8 mouse cellular contexts compared by ENCODE assay signal in genomic region chr17:26251886-26252538, GRCm38 (mm10). TPM values are rescaled to one million over a fixed set of nuclear protein-coding genes. Genes with fewer than 3 reads are reported as not detected.
DNase-seq lines count a peak whose midpoint lies in the region; ATAC-seq and TF ChIP-seq lines count a peak whose summit lies in the region.

No protein-coding gene starts in this region.

- peak overlapping the region; percentile 96 for H3K4me3 ChIP-seq in heart, postnatal 0 days (ENCODE audit: low read depth, low read length)
- peak overlapping the region; percentile 91 for H3K4me3 ChIP-seq in hindbrain, embryonic 14.5 days (replicated peaks; ENCODE audit: low read length)
- H3K4me3 ChIP-seq in midbrain, embryonic 14.5 days (replicated peaks; ENCODE audit: low read depth, low read length), result peak overlapping the region; percentile 93

- ATAC-seq in heart, postnatal 0 days (ENCODE audit: insufficient read depth, low read depth), result no peak
- ATAC-seq in hindbrain, embryonic 14.5 days (ENCODE audit: low FRiP score), result no peak
- ATAC-seq in midbrain, embryonic 14.5 days (ENCODE audit: low FRiP score, low TSS enrichment), result no peak
- ATAC-seq in activated CD4-positive, CD25-positive, alpha-beta regulatory T cell, adult 4 months, result no peak

- intact Hi-C loops in heart, postnatal 10 days (cut with DNase I), result no loop called here
- intact Hi-C loops in left cerebral cortex, postnatal 10 days (cut with DNase I), result no loop called here

- H3K27ac ChIP-seq in heart, postnatal 0 days (ENCODE audit: low read depth), result peak overlapping the region; percentile 99
- peak overlapping the region; percentile 95 for H3K27ac ChIP-seq in hindbrain, embryonic 14.5 days
- H3K27ac ChIP-seq in midbrain, embryonic 14.5 days (replicated peaks; ENCODE audit: low read depth, low read length), result peak overlapping the region; percentile 96

- TF ChIP-seq EP300 in heart, postnatal 0 days (IDR thresholded peaks at IDR 0.05; ENCODE audit: low read depth), result no peak

- peaks cover 13% of the 10 kb centered on the region for H3K36me3 ChIP-seq in heart, postnatal 0 days (replicated peaks; ENCODE audit: control insufficient read depth, insufficient read depth, low read length)
- peaks cover 12% of the 10 kb centered on the region for H3K36me3 ChIP-seq in hindbrain, embryonic 14.5 days (replicated peaks; ENCODE audit: control insufficient read depth, insufficient read depth)
- H3K36me3 ChIP-seq in midbrain, embryonic 14.5 days (ENCODE audit: control insufficient read depth, insufficient read depth, low read length), result peaks cover 6% of the 10 kb centered on the region

- 58% methylated on average over 4 of the region's 4 CpGs for WGBS in heart, postnatal 0 days
- 61% methylated on average over 4 of the region's 4 CpGs for WGBS in hindbrain, embryonic 14.5 days
- WGBS in midbrain, embryonic 14.5 days, result 67% methylated on average over 4 of the region's 4 CpGs

- peak overlapping the region; percentile 94 for H3K4me2 ChIP-seq in heart, postnatal 0 days (ENCODE audit: low read depth, low read length)
- H3K4me2 ChIP-seq in hindbrain, embryonic 14.5 days (replicated peaks), result peak overlapping the region; percentile 91
- H3K4me2 ChIP-seq in midbrain, embryonic 14.5 days (ENCODE audit: low read length), result peak overlapping the region; percentile 87

- no peak for DNase-seq in heart, postnatal 0 days (ENCODE audit: low spot score)
- DNase-seq in heart, postnatal 10 days, result no peak
- DNase-seq in NIH3T3 (ENCODE audit: low read depth), result peak; percentile 45
- DNase-seq in hindbrain, embryonic 14.5 days (ENCODE audit: low spot score), result no peak
- DNase-seq in midbrain, embryonic 14.5 days, result no peak
- no peak for DNase-seq in left cerebral cortex, postnatal 10 days (ENCODE audit: extremely low spot score in 1 of 2, low spot score in 2 of 2)
- no peak for DNase-seq in adrenal gland, adult 8-10 months

- TF ChIP-seq CTCF in heart, postnatal 0 days (IDR thresholded peaks at IDR 0.05; ENCODE audit: low read depth), result no peak

- no peaks in the 10 kb centered on the region for H3K9me3 ChIP-seq in heart, postnatal 0 days (replicated peaks; ENCODE audit: control insufficient read depth, low read length)
- H3K9me3 ChIP-seq in hindbrain, embryonic 14.5 days (ENCODE audit: control insufficient read depth, low read length), result no peaks in the 10 kb centered on the region
- H3K9me3 ChIP-seq in midbrain, embryonic 14.5 days (ENCODE audit: control insufficient read depth, low read length), result no peaks in the 10 kb centered on the region

- peak overlapping the region; percentile 98; the same call in 1 of the 2 replicates for H3K9ac ChIP-seq in heart, postnatal 0 days (replicated peaks; ENCODE audit: low read depth, low read length)
- H3K9ac ChIP-seq in hindbrain, embryonic 14.5 days, result peak overlapping the region; percentile 95
- H3K9ac ChIP-seq in midbrain, embryonic 14.5 days (replicated peaks; ENCODE audit: low read length), result peak overlapping the region; percentile 94; the same call in 1 of the 2 replicates

- H3K4me1 ChIP-seq in heart, postnatal 0 days (ENCODE audit: control insufficient read depth, insufficient read depth), result peaks cover 12% of the 10 kb centered on the region
- H3K4me1 ChIP-seq in hindbrain, embryonic 14.5 days (replicated peaks; ENCODE audit: control insufficient read depth, insufficient read depth, low read length), result peaks cover 13% of the 10 kb centered on the region; the same call in 1 of the 2 replicates
- H3K4me1 ChIP-seq in midbrain, embryonic 14.5 days (ENCODE audit: control insufficient read depth, insufficient read depth, low read length), result peaks cover 10% of the 10 kb centered on the region; the same call in 1 of the 2 replicates

- H3K27me3 ChIP-seq in heart, postnatal 0 days (ENCODE audit: control insufficient read depth, insufficient read depth, low read length), result no peaks in the 10 kb centered on the region
- H3K27me3 ChIP-seq in hindbrain, embryonic 14.5 days (ENCODE audit: control insufficient read depth, insufficient read depth, low read length), result no peaks in the 10 kb centered on the region
- H3K27me3 ChIP-seq in midbrain, embryonic 14.5 days (ENCODE audit: control insufficient read depth, insufficient read depth, low read length), result no peaks in the 10 kb centered on the region

RNA-seq across cellular contexts. Expression of gene Luc7l, which starts 0.7 kb away (rescaled TPM):
- 36.7 and 41.5 TPM in 2 replicates for total RNA-seq in heart, postnatal 0 days (2014; rRNA removed; ENCODE audit: low replicate concordance)
- polyA plus RNA-seq in heart, postnatal 0 days (2015; fragmentation: Nextera tagmentation; extraction: Ambion mirVana), result 34.4 and 36.1 TPM in 2 replicates
- 10 to 100 TPM; 31.5 to 32.7 TPM for total RNA-seq in heart, postnatal 10 days (2021)
- polyA plus RNA-seq in hindbrain, embryonic 14.5 days (2014; fragmentation: Nextera tagmentation; extraction: Ambion mirVana), result 100.0 and 104 TPM in 2 replicates
- polyA plus RNA-seq in midbrain, embryonic 14.5 days (2014; fragmentation: Nextera tagmentation; extraction: Ambion mirVana), result 85.7 and 119 TPM in 2 replicates
- 10 to 100 TPM; 47.9 to 51.0 TPM for polyA plus RNA-seq in activated CD4-positive, CD25-positive, alpha-beta regulatory T cell, adult 4 months (2017; shearing (Covaris generic))
- total RNA-seq in left cerebral cortex, postnatal 10 days (2021), result 10 to 100 TPM; 83.1 to 83.4 TPM
- total RNA-seq in adrenal gland, adult 8-10 months (2022), result 10 to 100 TPM; 52.9 to 90.2 (median 70.1) TPM

RNA-seq across cellular contexts. Expression of gene Fam234a, which starts 8.0 kb away (rescaled TPM):
- total RNA-seq in heart, postnatal 0 days (2014; rRNA removed; ENCODE audit: low replicate concordance), result 53.1 and 55.6 TPM in 2 replicates
- 50.8 and 55.7 TPM in 2 replicates for polyA plus RNA-seq in heart, postnatal 0 days (2015; fragmentation: Nextera tagmentation; extraction: Ambion mirVana)
- 10 to 100 TPM; 87.4 to 96.7 TPM for total RNA-seq in heart, postnatal 10 days (2021)
- polyA plus RNA-seq in hindbrain, embryonic 14.5 days (2014; fragmentation: Nextera tagmentation; extraction: Ambion mirVana), result 31.2 and 31.4 TPM in 2 replicates
- polyA plus RNA-seq in midbrain, embryonic 14.5 days (2014; fragmentation: Nextera tagmentation; extraction: Ambion mirVana), result 22.1 and 29.1 TPM in 2 replicates
- 10 to 100 TPM; 20.9 to 21.3 TPM for polyA plus RNA-seq in activated CD4-positive, CD25-positive, alpha-beta regulatory T cell, adult 4 months (2017; shearing (Covaris generic))
- total RNA-seq in left cerebral cortex, postnatal 10 days (2021), result 10 to 100 TPM; 18.2 to 21.3 TPM
- total RNA-seq in adrenal gland, adult 8-10 months (2022), result 100 to 1,000 TPM; 108 to 126 (median 119) TPM

RNA-seq across cellular contexts. Expression of gene Arhgdig, which starts 44.4 kb away (rescaled TPM):
- 0.58 and 1.9 TPM in 2 replicates for total RNA-seq in heart, postnatal 0 days (2014; rRNA removed; ENCODE audit: low replicate concordance)
- 1.4 TPM in 2 replicates for polyA plus RNA-seq in heart, postnatal 0 days (2015; fragmentation: Nextera tagmentation; extraction: Ambion mirVana)
- total RNA-seq in heart, postnatal 10 days (2021), result 1 to 10 TPM; 1.6 to 1.7 TPM
- 181 and 195 TPM in 2 replicates for polyA plus RNA-seq in hindbrain, embryonic 14.5 days (2014; fragmentation: Nextera tagmentation; extraction: Ambion mirVana)
- polyA plus RNA-seq in midbrain, embryonic 14.5 days (2014; fragmentation: Nextera tagmentation; extraction: Ambion mirVana), result 72.7 and 124 TPM in 2 replicates
- polyA plus RNA-seq in activated CD4-positive, CD25-positive, alpha-beta regulatory T cell, adult 4 months (2017; shearing (Covaris generic)), result not detected
- total RNA-seq in left cerebral cortex, postnatal 10 days (2021), result 100 to 1,000 TPM; 228 to 258 TPM
- 10 to 100 TPM; 14.5 to 30.7 (median 20.6) TPM for total RNA-seq in adrenal gland, adult 8-10 months (2022)

RNA-seq across cellular contexts. Expression of gene Rgs11, which starts 49.3 kb away (rescaled TPM):
- total RNA-seq in heart, postnatal 0 days (2014; rRNA removed; ENCODE audit: low replicate concordance), result 1.5 and 6.4 TPM in 2 replicates
- polyA plus RNA-seq in heart, postnatal 0 days (2015; fragmentation: Nextera tagmentation; extraction: Ambion mirVana), result 1.2 and 1.5 TPM in 2 replicates
- 1 to 10 TPM; 1.6 to 1.8 TPM for total RNA-seq in heart, postnatal 10 days (2021)
- polyA plus RNA-seq in hindbrain, embryonic 14.5 days (2014; fragmentation: Nextera tagmentation; extraction: Ambion mirVana), result 14.2 and 16.1 TPM in 2 replicates
- polyA plus RNA-seq in midbrain, embryonic 14.5 days (2014; fragmentation: Nextera tagmentation; extraction: Ambion mirVana), result 2.6 and 5.2 TPM in 2 replicates
- polyA plus RNA-seq in activated CD4-positive, CD25-positive, alpha-beta regulatory T cell, adult 4 months (2017; shearing (Covaris generic)), result 1 to 10 TPM; 2.9 to 8.9 TPM
- 10 to 100 TPM; 72.4 to 73.3 TPM for total RNA-seq in left cerebral cortex, postnatal 10 days (2021)
- 100 to 1,000 TPM in 2 of 4 experiments, 10 to 100 TPM in 2; 47.1 to 158 (median 93.6) TPM for total RNA-seq in adrenal gland, adult 8-10 months (2022)

RNA-seq across cellular contexts. Expression of gene Pdia2, which starts 53.1 kb away (rescaled TPM):
- total RNA-seq in heart, postnatal 0 days (2014; rRNA removed; ENCODE audit: low replicate concordance), result 0.85 TPM in 1 of 2 replicates, not detected in the other
- polyA plus RNA-seq in heart, postnatal 0 days (2015; fragmentation: Nextera tagmentation; extraction: Ambion mirVana), result 0.10 TPM in 1 of 2 replicates, not detected in the other
- not detected for total RNA-seq in heart, postnatal 10 days (2021)
- 0.28 TPM in 1 of 2 replicates, not detected in the other for polyA plus RNA-seq in hindbrain, embryonic 14.5 days (2014; fragmentation: Nextera tagmentation; extraction: Ambion mirVana)
- not detected in 2 replicates for polyA plus RNA-seq in midbrain, embryonic 14.5 days (2014; fragmentation: Nextera tagmentation; extraction: Ambion mirVana)
- polyA plus RNA-seq in activated CD4-positive, CD25-positive, alpha-beta regulatory T cell, adult 4 months (2017; shearing (Covaris generic)), result not detected
- total RNA-seq in left cerebral cortex, postnatal 10 days (2021), result 1 to 10 TPM in 1 of 2 experiments, under 1 TPM in 1; 0.67 to 1.1 TPM
- 1 to 10 TPM; 1.8 to 3.7 (median 2.4) TPM for total RNA-seq in adrenal gland, adult 8-10 months (2022)

Comparison
In these comparisons a context has a peak if more than half of its experiments do, and no peak if none do; other contexts are left out.
1. RNA of gene Arhgdig, which starts 44.4 kb away (total RNA-seq): 228 to 258 TPM in left cerebral cortex, postnatal 10 days; 14.5 to 30.7 TPM in adrenal gland, adult 8-10 months, 0.58 to 1.9 TPM in heart, postnatal 0 days and 1.6 to 1.7 TPM in heart, postnatal 10 days; every median in the first group is over 4 times any median in the second.
2. Peak in every context shown above with its lines, with median percentiles within 50 percentile points of each other: H3K27ac ChIP-seq, H3K4me2 ChIP-seq, H3K4me3 ChIP-seq and H3K9ac ChIP-seq.